Mouse (Mus musculus) stomach, adult 2 months (tissue): ENCODE measurements around the gene Cxcr1. TPM values are rescaled to one million over a fixed set of nuclear protein-coding genes. Genes with fewer than 3 reads are reported as not detected.

Experiments used
- polyA plus RNA-seq: library from polyadenylated mRNA; depleted of rRNA; stranded (reverse); fragments of >200 nt; gene quantifications from 2 replicates; pipeline ENCODE4 v1.2.3, GENCODE M21; 2012; rRNA removed

Gene Cxcr1
- 0.11 TPM in 1 of 2 replicates, not detected in the other for polyA plus RNA-seq

GRCm38 (mm10) chr1:74194445-74194844 lies at the start of gene Cxcr1:
Gene Cxcr1 (minus strand): TSS chr1:74194631.

GRCm38 (mm10) chr1:74235938-74236589 lies 41.6 kb upstream of the Cxcr1 start, which contains the start of gene Arpc2:
Gene Arpc2 (plus strand): TSS chr1:74236084.

GRCm38 (mm10) chr1:74153461-74154184 lies 40.8 kb downstream of the Cxcr1 start, which contains the start of gene Cxcr2:
Gene Cxcr2 (plus strand): TSS chr1:74153989.

Other genes starting within 250 kb of the Cxcr1 start
- 169 and 195 TPM in 2 replicates for gene Tns1, start 70.2 kb downstream of the Cxcr1 start, polyA plus RNA-seq
- gene Rufy4, start 69.1 kb downstream of the Cxcr1 start, polyA plus RNA-seq, result 1.2 and 1.3 TPM in 2 replicates
- 0.11 and 0.39 TPM in 2 replicates for gene Cxcr2, start 40.6 kb downstream of the Cxcr1 start, polyA plus RNA-seq
- gene Arpc2, start 41.5 kb upstream of the Cxcr1 start, polyA plus RNA-seq, result 139 and 239 TPM in 2 replicates
- gene Gpbar1, start 83.9 kb upstream of the Cxcr1 start, polyA plus RNA-seq, result 1.2 and 1.4 TPM in 2 replicates
- 76.4 and 88.7 TPM in 2 replicates for gene Aamp, start 90.1 kb upstream of the Cxcr1 start, polyA plus RNA-seq
- gene Pnkd, start 90.3 kb upstream of the Cxcr1 start, polyA plus RNA-seq, result 56.1 and 60.5 TPM in 2 replicates
- gene Tmbim1, start 111.0 kb upstream of the Cxcr1 start, polyA plus RNA-seq, result 463 and 586 TPM in 2 replicates
- gene Catip, start 167.5 kb upstream of the Cxcr1 start, polyA plus RNA-seq, result 0.48 and 0.56 TPM in 2 replicates
- gene Slc11a1, start 180.6 kb upstream of the Cxcr1 start, polyA plus RNA-seq, result 11.7 and 16.3 TPM in 2 replicates
- 78.4 and 78.6 TPM in 2 replicates for gene Ctdsp1, start 196.9 kb upstream of the Cxcr1 start, polyA plus RNA-seq
- 7.3 and 9.6 TPM in 2 replicates for gene Vil1, start 214.7 kb upstream of the Cxcr1 start, polyA plus RNA-seq